Mouse (Mus musculus) left cerebral cortex, postnatal 4 days (tissue): ENCODE measurements around the gene Akr1b10. TPM values are rescaled to one million over a fixed set of nuclear protein-coding genes. Genes with fewer than 3 reads are reported as not detected.
"Not testable (repeated sequence)": the region's sequence is repeated elsewhere in the genome, so short reads cannot be mapped to it uniquely, and the experiment has no call there.

Experiments used
- DNase-seq: peaks from one replicate; pipeline ENCODE4 v3.0.0-alpha.2; 2022
- intact Hi-C: fragments of 180-260 bp; cut with DNase I; formaldehyde crosslinking; loops from one replicate; pipeline ENCODE4 v1.15.1; 2025
- total RNA-seq, 2 experiments: library from RNA; stranded (reverse); gene quantifications; 2 replicates each; pipeline ENCODE4 v1.2.3; 2021

Akr1b10 gene
- 10 to 100 TPM in 1 of 2 experiments, 1 to 10 TPM in 1; 9.0 to 10.3 TPM for total RNA-seq

- intact Hi-C loops, result no loop called here
- peak; percentile 86 for DNase-seq
These were observed at the start of gene Akr1b10 for GRCm38 (mm10) chr6:34384110-34384661. TSS of gene Akr1b10 (plus strand) at chr6:34384218.

GRCm38 (mm10) chr6:34334673-34335072, 49.3 kb upstream of the Akr1b10 start:
- DNase-seq, result no peak
- intact Hi-C loops, result no loop called here

DNA sequence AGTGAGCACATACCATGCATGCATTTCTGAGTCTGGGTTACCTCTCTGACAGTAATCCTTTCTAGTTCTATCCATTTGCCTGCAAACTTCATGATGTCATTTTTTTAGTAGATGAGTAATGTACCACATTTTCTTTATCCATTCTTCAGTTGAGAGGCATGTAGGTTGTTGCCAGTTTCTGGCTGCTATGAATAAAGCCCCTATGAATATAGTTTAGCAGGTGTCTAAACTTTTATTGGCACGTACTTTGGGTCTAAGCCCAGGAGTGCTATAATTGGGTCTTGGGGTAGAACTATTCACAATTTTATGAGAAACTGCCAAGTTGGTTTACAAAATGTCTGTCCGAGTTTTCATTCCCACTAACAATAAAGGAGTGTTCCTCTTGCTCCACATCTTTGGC, 46.2 kb upstream of the Akr1b10 start:
- intact Hi-C loops, result no loop called here
- no peak for DNase-seq

- intact Hi-C loops, result no loop called here
- DNase-seq, result no peak
These were observed 42.0 kb upstream of the Akr1b10 start for GRCm38 (mm10) chr6:34341991-34342390.

DNA sequence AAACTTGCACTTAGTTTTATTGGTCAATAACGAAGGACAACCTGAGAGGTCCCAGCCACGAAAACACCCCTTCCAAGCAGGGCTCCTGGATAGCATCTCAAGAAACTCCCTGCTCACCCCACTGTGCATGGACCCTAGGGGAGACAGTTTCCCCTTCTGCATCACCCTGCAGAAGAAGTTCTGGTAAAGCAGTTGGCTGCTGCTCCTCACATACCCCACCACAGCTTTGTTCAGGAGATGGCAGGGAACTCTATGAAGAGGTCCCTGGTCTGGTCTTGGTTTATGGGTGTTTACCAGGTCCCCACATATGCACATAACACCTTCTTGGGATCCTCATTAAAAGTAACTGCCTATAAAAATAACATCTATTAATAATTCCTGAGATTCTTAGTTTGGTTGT, 41.5 kb upstream of the Akr1b10 start:
- no peak for DNase-seq
- intact Hi-C loops, result no loop called here

GRCm38 (mm10) chr6:34343426-34343825, 40.6 kb upstream of the Akr1b10 start:
- no peak for DNase-seq
- intact Hi-C loops, result no loop called here

- DNase-seq, result no peak
- intact Hi-C loops, result no loop called here
These were observed 39.7 kb upstream of the Akr1b10 start for GRCm38 (mm10) chr6:34344135-34344850.

DNA sequence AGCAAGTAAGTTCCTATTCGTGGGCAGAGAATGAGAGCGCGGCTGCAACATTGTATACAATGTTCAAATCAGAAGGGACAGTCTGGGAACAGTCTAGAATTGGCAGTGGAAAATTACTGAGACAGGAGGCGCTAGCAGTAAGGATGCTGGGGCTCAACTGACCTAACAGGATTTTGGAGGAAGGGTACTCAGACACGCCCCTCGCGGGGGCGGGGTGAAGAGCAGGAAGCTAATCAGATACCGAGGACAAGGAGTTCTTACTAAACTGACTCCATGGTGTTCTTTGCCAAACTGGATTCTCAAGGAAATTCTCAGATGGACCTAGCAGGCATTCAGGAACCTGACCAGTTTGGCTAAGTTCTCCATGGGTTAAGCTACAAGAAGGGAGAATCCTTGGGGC, 39.1 kb upstream of the Akr1b10 start:
- intact Hi-C loops, result no loop called here

DNA sequence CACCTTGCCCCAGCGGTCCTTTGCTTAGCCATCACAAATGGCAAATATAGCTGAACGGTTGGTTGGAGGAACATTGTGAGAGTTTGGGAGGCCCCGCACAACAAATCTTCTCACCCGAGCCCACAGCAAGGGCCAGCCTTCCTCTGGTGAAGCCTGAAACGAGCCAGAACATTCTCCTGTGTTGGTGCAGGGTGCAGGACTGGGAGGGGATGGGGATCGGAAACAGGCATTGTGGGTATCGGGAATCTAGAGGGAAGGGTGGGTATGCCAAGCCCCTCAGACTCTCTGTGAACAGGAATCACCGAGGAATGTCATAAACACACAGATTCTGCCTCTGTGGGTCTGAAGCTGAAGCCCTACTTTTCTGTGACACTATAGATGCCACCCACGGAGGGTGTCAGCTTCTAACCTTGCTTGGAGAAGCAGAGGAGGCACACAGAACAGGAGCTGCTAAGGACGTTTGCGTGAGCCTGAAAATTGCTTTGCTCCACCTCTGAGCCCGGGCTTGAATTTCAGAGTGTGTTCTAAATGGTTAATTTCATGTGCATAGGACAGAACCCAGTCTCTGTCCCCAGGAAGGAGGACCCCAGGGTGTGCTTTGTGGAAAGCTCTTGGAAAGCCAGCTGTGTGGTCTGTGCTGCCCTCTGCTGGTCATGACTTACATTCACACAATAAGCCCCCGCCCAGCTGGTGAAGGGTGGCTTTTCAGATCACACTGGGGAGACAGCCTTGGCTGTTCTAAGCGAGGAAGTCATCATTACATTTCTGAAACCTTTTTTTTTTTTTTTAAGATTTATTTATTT, 37.7 kb upstream of the Akr1b10 start:
- peak; percentile 82 for DNase-seq
- intact Hi-C loops, result no loop called here

More for the DNA sequence above, 39.1 kb upstream of the Akr1b10 start:
- peak; percentile 12 for DNase-seq

GRCm38 (mm10) chr6:34350037-34350699, 33.9 kb upstream of the Akr1b10 start:
- intact Hi-C loops, result no loop called here
- DNase-seq, result no peak

DNA sequence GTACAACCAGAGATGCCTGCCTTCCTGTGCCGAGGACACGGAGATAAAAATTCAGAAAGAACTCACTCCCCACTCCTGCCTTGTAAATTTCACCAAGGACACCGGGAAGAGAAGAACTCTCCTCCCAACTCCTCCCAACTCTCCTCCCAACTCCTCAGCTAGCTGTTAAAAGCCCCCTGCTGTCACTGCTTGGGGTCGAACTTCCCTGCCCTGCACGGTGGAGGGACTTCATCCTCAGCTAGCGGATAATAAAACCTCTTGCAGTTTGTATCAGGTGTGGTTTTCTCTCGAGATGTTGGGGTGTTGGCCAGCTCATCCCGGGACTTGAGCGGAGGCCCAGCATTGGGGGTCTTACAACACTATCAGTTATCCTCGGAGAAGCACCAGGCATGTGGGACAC, 32.5 kb upstream of the Akr1b10 start:
- DNase-seq, intact Hi-C loops: not testable (repeated sequence)

GRCm38 (mm10) chr6:34352401-34352800, 31.6 kb upstream of the Akr1b10 start:
- DNase-seq, result no peak
- intact Hi-C loops, result no loop called here

GRCm38 (mm10) chr6:34353658-34354353, 30.2 kb upstream of the Akr1b10 start, which contains the start of gene Akr1b8:
TSS of gene Akr1b8 (plus strand) at chr6:34354119.
- intact Hi-C loops, result no loop called here
- DNase-seq, result peak; percentile 72

GRCm38 (mm10) chr6:34354354-34355348, 29.4 kb upstream of the Akr1b10 start:
- no peak for DNase-seq
- intact Hi-C loops, result no loop called here

DNA sequence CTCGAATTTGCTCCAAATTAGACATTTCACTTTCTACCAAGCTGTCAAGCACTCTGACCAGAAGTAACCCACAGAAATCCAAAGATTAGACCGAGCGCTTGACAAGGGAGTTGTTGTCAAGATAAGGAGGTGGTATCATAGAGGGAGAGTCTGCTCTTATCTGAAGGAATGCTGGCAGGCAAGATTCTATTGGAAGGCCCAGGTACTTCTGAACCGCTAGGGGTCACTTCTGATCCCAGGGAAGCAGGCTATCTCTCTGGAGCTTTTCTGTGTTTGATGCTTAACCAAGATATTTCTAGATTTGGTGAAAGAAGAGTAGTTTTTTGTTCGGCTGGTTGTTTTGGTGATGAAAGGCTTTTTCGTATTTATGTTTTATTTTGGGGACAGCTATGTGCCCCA, 28.7 kb upstream of the Akr1b10 start:
- DNase-seq, result no peak
- intact Hi-C loops, result no loop called here

DNA sequence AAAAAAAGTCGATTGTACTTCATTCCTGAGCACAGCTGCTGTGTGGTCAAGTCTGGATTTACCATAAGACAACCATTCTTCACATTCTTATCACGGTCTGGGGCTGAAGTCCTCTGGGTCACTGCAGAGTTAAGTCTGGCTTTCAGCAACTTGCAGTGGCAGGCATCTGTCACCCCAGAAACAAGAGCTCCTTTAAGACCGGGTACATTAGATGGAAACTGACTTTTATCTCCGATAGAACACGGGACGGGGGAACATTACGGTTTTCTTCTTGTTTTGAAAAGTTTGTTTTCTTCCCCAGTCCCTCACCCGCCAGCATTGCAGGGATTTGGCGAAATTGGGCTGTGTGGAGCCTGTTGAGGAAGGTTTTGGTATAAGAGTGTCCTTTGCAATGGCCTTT, 28.2 kb upstream of the Akr1b10 start:
- intact Hi-C loops, result no loop called here
- DNase-seq, result no peak

- intact Hi-C loops, result no loop called here
These were observed 19.5 kb upstream of the Akr1b10 start for GRCm38 (mm10) chr6:34364217-34365136.

GRCm38 (mm10) chr6:34367998-34368397, 16.0 kb upstream of the Akr1b10 start:
- no peak for DNase-seq
- intact Hi-C loops, result no loop called here

More at GRCm38 (mm10) chr6:34364217-34365136, 19.5 kb upstream of the Akr1b10 start:
- DNase-seq, result no peak
